Mouse (Mus musculus) kidney, adult 10 weeks (tissue): ENCODE results near the gene Cachd1. TPM values are rescaled to one million over a fixed set of nuclear protein-coding genes. Genes with fewer than 3 reads are reported as not detected.

Experiments
- polyA plus RNA-seq: library from polyadenylated mRNA; stranded (reverse); fragments of 350-450 nt; fragmentation: Illumina TruSeq; extraction: RNeasy Lipid Tissue Mini Kit (QIAGEN cat#74804); gene quantifications from one replicate; pipeline ENCODE4 v1.2.3, GENCODE M21; 2014; ENCODE audit warnings: low read depth, low replicate concordance

The Cachd1 gene
- 13.1 TPM for polyA plus RNA-seq

GRCm38 (mm10) chr4:100776043-100776870 lies at the start of gene Cachd1:
Gene Cachd1 (plus strand): TSS chr4:100776675.

GRCm38 (mm10) chr4:101020596-101020995 lies 244.1 kb downstream of the Cachd1 start, which contains the start of gene Gm10577:
Gene Gm10577 (minus strand): TSS chr4:101020696.

GRCm38 (mm10) chr4:101068786-101069153 lies 292.3 kb downstream of the Cachd1 start, which contains the start of gene Raver2:
Gene Raver2 (plus strand): TSS chr4:101068983.

Other genes with a start within 250 kb of the Cachd1 start
- gene Gm10577, start 244.0 kb downstream of the Cachd1 start, polyA plus RNA-seq = not detected